Mouse (Mus musculus) gastrocnemius, postnatal 4 days (tissue): ENCODE data around the gene Ptprm. TPM values are rescaled to one million over a fixed set of nuclear protein-coding genes. Genes with fewer than 3 reads are reported as not detected.
A peak's percentile ranks its signal among the peaks of the same experiment; 100 is the strongest.

ENCODE experiments used
- DNase-seq, 2 experiments: peaks; one replicate each; pipeline ENCODE4 v3.0.0; 2021 to 2022; ENCODE audit warnings: low spot score in 2 of 2, mixed read lengths in 2 of 2
- total RNA-seq, 2 experiments: library from RNA; stranded (reverse); gene quantifications; 2 replicates each; pipeline ENCODE4 v1.2.3; 2021

Gene Ptprm
- total RNA-seq, 2 experiments from 2014 or later: 54.5 to 60.0 TPM

DNA sequence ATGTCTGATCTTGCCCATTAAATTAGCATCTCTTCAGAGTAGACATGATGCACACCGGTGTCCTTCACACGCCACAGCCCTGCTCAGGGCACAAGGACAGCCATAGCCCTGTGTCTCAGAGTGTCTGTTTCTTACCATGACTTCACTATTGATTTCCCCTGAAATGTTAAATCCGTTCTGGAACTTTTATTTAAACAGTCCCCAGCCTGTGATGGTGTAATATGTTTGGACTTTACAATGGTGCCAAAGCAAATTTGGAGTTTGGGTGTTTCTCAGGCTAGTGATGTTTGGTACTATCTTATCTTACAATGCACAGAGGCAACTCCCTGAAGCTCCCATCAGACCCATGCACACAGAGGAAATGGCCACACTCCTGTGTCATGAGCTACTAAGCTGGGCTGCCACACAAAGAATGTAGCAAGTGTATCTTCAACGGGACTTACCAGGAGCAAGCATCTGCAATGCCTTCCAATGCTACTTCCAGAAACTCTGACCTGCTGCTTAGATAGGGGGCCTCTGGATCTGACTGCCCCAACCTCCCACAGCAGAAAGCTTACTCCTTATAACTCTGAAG is 212.0 kb downstream of the Ptprm start:
- no peak for DNase-seq

DNA sequence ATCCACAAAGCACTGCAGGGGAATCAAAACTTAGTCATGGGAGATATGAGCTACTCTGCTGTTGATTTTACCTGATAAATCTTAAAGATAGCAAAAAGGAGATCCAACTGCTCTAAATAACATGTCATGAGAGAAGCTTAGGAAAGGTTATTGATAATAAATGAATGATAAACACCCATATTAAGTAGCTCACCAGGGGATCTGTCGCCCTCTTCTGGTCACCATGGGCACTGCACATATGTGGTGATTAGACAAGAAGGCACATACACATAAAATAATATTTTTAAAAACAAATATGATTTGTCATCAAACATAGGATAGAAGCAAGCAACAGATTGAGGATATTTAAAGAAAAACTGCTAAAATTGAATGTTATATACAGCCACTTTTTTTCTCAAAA is 213.8 kb downstream of the Ptprm start:
- DNase-seq: no peak

DNA sequence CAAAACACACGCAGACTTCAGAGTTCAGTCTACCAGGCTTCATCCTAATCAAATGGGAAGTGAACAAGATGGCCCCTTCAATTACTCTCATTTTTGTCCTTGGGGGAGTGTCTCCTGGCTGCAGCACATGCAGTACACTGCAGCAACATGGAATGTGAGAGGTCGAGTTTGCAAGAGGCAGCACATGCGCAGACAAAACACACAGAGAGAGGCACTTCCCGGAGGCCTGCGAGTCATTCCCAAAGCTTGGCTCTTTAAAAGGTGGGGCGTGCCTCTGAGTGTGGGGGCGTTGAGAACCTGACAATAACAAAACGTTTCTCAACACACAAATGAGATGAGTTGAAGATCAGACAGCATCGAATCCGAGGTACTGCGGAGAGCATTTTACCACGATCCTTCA is 215.3 kb downstream of the Ptprm start:
- no peak for DNase-seq

DNA sequence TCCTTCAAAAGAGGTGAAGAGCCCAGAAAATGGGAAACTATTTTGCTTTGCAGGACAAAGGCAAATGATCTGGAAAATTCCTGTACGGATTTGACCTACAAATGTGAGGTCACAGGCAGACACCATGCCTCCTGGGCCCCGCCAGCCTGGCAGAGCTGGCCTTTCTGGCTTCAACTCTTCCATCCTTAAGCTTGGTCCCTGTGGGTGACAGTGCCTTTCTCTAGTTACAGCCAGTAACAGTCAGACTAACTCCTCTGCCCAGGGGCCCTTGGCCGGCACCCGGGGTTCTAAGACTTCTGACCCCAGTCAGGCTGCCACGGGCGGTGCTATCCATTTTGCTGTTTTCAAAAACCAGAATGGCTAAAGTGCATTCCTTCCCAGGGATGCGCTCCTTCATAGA is 217.4 kb downstream of the Ptprm start:
- DNase-seq: no peak

DNA sequence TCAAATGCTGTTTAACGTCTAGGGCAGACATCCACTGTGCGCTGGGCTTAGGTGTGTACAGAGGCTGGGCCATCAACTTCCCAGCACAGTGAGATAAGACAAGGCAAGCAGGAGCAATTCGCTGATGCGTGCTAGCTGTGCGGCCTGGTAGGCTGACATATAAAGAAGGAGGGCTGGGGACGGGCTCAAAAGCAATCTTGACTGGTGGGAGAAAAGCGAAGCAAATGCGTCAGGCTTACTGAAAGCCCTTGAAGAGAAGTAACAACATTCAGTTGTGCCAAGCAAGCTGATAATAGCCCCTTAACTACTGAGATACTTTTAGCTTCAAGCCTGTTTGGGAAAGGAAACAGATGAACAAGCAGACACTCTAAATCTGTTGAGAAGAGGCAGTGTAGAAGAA is 217.8 kb downstream of the Ptprm start:
- no peak for DNase-seq

DNA sequence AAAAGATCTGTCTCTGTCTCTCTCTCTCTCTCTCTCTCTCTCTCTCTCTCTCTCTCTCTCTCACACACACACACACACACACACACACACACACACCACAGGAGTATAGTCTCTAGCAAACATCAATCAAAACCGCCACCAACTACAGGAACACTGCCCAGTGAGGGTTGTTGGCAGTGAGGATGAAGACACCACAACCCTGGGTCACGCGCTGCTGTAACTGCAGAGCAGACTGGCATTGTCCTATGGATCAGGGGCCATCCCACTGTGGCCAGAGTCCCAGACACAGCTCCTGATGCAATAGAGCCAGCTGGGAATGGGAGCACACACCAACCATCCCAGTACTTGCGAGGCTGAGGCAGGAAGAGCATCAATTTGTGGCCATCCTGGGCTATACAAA is 220.0 kb downstream of the Ptprm start:
- DNase-seq: no peak

DNA sequence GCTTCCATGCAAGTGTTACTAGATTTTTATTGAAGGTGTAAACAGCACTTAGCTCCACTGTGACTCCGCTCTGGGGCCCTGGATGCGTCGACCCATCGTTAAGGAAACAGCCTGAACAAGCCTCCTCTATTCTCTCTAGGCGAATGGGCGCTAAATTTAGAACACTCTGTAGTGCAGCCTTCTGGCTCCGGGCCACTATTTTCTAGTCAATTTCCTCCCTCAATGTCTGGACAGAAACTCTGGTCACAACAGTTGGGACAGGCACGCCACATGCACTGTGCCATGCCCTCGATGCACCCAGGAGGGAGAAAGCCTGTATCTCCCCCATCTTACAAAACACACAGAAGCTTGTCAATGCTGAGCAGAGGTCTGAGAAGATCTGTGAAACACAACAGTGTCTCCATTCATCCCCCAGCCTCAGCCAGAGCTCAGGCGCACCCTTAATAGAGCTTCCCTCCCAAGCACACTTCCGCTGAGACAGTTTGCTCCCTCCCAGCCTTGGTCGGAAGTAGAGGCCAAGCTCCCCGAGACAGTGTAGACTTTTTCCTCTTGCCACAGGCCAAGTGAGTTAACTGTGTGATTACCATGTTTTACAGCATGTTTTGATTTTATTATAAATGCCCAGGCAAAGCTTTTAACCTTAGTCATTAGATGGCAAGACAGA is 220.7 kb downstream of the Ptprm start:
- peak; percentile 27 to 57 for DNase-seq

DNA sequence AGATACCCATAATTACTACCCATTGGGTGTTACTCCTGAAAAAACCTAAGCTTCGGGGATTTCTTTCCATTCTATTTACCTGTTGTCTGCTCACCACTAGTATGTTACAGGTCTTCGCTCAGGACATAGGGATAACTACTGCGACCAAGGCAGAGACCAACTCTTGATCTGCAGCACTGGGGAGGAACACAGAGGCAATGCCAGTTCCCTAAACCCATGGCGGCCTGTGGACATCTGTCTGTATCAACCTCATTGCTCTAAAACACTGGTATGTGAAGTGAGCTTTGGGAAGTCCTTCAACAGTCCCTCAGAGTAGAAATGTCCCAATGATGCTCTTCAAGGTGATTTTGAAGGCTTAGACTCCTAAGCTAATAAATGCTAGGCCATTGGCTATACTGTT is 221.2 kb downstream of the Ptprm start:
- DNase-seq: no peak

DNA sequence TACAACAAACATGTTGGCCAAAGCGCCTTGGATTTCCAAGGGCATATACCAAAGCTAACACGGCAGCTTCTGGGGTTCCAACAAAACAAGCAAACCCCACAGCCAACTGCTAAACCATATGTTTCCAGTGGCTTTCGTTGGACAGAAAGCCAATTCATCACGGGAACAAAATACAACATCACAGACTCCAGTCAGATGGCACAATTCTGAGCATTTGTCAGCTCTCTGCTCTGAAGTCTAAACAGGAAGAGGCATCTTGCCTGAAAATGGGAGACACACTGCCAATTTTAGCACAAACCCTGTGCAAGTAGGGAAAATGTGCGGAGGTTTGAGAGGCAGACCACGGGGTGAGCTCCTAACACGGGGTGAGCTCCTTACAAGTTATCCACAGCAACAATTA is 226.7 kb downstream of the Ptprm start:
- DNase-seq: no peak

DNA sequence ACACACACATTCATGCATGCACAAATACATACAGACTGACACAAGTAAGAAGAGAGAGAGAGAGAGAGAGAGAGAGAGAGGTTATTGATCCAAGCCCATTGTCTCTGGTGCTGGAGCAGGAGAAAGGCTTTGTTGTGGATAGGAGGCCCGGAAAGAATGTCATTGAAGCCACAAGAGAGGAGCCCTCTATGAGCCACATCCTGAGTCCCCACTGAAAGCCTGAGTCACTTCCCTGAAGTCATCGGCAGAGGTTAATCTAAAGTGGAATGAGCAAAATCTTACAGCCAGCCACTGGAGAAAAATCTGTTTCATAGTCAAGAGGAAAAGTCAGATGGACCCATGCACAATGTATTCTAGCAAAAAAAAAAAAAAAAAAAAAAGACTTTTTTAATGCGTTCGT is 228.7 kb downstream of the Ptprm start:
- DNase-seq: no peak

DNA sequence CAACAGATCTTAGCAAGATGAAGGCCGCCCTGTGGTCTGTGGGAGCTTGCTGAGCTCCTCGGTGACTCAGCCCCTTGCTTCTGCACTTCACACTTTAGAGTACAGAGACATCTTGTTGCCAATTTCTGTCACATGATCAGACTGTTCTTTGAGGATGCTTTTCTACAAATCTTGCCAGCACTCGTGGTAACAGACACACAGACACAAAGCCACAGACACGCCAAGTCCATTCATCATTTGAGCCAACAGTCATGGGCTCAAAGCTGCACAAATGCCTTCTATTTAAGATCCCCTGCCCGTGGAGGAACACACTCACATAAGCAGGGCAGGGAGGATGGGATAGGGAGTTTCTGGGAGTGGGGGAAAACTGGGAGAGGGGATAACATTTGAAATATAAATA is 230.0 kb downstream of the Ptprm start:
- DNase-seq: no peak

DNA sequence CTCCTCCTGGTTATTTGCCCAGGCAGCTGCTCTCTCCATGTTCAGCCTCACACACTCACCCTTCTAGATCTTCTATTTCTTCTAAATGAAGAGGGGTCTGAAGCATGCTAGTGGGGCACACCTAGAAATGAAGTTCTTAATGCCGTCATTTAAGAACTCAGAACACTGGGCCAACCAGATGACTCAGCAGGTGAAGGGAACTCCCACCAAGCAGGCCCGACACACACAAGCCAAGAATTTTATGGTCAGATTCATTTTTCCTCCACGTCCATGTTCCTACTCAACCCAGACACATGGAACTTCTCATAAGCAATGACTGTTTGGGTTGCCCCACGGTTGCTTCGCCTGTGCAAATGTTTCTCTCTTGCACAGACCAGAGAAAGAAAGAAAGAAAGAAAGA is 230.5 kb downstream of the Ptprm start:
- DNase-seq: no peak

DNA sequence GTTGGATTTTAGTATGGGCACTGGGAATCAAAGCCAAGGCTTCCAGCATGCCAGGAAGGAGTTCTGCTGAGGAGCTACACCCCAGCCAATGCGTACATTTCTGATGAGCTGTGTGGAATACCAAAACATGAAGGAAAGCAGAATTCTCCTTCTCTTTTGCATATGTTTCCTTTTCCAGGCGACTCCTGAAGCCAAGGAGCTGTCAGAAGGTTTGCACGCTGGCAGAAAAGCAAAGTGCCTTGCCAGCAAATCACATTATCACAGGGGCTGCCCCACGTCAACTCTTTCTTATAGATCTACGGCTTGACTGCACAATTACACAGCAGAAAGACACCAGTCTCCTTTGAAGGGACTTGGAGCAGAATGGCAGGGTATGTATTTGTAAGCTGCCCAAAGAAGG is 233.4 kb downstream of the Ptprm start:
- no peak for DNase-seq

DNA sequence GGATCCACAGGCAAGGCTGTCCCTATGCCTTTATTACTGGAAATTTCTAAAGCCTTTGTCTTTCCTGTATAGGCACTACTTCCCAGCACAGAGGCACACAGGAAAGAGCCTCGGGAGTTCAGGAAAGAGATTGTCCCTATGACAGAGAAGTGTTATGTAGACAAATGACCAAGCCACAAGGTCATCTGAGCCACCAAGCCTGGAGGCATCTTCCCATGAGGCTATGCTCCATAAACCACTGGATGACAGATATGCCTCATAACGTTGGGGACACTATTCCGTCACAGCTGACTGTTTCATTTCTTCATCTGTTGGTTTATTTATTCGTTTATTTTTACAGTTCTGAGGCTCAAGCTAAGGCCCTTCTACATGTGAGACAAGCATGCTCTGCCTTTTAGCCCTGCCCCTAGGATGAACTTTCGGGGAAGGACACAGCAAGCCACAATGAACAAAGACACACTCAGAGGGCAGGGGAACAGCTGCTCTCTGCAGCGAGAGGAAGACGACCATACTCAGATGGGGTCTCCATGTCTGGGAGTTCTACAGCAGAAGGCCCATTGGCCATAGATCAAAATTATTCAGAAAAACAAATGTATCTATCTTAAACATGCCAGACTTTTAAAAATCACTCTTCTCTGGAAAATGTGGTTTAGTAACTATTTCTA is 235.4 kb downstream of the Ptprm start:
- no peak for DNase-seq

DNA sequence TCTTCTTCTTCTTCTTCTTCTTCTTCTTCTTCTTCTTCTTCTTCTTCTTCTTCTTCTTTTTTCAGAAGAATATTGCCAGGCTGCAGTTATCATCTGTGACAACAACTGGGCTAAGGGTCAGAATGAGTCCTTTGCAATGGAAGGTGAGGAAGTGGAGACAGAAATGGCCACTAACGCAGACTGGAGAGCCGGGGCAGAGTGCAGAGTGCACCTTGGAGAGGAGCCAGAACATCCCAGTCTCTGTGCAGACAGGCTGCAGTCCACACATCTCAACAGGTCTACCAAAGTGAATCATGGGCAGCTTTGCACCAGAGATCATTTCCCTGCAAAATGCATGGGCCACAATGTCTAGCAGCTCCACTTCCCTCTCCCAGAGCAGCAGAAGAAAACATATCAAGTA is 239.4 kb downstream of the Ptprm start:
- DNase-seq: no peak

DNA sequence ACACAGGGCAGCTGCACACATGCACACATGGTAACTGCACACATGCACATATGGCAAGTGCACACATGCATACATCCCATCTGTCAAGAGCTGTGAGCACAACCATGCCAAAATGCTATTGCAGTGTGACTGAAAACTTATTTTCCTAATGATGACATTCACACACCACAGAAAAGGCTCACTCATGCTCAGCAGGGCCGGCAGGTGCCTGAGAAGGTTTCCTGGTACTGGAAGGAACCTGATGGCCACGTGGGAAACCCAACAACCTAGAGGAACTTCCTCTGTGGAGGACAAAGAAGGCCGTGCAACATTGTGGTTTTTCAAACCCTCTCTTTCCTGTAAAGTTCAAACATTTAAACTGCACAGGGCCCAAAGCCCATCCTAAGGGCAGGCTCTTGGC is 241.6 kb downstream of the Ptprm start:
- DNase-seq: no peak

DNA sequence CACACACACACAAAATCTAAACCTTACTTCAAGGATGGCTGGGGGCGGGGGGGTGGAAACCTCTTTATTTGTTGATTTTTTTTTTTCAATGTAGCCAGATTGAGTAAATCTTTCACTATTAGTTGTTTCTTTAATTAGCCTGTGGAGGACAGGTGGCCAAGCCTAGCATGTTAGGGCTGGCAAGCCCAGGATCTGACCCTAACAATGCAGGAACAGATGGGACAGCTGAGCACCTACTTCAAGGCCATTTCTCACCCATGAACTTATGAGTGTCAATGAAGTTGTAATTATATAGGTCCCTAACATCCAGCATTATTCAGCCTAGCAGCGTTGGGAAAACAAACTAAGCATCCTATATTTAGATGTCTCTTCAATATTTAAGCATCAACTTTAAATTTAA is 248.1 kb downstream of the Ptprm start:
- DNase-seq: no peak

DNA sequence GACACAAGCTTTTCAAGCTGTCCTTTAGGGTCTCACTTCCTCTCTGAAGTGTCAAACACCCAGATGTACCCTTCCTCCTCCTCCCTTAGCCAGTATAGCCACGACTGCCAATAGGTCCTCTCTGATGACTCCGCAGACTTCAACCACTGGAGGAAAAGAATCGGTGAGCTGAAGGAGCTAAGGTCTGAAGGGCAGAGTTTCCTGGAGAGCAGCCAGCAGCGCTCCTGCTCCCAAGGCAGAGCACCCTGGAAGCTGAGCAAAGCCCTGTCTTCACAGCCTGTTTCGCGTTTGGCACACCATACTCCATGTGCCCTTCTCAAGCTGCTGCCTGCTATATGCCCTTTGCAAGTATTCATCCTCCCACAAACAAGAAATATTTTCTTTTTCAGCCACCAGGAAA is 252.2 kb downstream of the Ptprm start:
- no peak for DNase-seq

DNA sequence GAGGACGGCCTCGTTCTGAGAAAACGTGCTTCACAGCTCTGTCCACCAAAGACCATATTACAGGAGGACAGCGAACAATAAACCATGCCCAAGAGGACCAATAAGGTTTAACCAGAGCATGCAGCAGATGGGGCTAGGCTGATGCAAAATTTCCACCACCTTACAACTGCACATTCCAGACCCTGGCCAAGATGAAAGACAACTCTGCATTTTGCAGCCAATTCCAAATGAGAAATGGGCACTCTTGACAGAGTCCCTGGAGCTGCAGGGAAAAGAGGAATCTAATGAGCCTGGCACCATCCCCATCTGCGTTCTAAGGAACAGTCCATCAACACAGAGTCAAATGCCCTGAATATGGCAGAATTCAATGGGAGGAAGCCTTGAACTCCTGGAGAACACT is 263.3 kb downstream of the Ptprm start:
- no peak for DNase-seq

DNA sequence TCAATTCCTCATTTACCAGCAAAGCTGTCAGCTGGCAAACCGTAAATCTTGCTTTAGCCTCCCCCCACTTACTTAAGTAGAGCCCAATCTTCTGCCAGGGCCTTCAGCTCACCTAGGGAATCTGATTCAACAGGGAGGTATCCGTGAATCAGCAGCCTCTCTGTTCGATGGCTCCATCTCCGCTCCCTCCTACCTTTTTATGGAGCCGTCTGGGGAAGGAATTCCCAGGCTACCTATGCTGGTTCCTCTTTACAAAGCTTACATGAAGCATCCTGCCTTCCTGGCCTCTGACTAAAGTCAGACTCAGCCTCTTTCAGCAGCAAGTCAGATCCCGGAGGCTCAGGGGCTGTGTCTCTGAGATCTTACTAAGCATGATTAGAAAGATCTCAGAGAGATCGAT is 264.1 kb downstream of the Ptprm start:
- no peak for DNase-seq

DNA sequence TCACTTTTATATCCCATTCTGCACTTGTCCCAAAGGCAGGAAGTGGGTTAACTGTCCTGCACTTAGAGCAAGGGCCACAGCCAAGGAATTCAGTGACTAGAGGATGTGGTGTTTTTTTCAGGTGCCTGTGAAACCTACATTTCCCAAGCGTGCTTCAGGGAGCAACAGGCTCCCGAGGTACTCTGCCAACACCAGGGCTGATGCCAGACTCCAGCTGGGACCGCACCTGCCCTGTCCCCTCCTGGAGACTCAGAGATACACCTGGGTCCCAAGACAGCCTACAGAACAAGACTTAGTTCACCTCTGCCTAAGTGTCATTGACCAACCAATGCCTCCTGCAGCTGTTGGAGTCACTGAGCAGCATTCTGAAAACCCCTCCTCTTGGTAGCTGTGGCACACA is 264.6 kb downstream of the Ptprm start:
- no peak for DNase-seq

DNA sequence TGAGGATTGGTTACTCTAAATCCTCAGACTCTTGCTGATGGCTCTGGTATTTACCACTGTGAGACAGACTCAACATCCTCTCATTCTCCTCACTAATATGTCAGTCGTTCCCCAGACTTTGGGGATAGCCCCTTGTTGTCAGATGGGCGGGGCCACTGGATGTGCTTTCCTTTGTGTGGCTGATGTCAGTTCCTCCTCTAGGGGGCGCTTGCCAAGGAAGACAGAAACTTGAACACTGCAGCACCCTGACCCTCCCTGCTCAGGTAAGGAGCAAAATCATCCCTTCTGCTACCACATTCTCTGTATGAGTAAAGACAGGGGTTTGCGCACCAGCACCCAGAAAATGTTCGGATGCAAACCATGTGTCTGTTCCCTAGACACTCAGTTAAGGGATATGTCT is 266.7 kb downstream of the Ptprm start:
- DNase-seq: no peak

DNA sequence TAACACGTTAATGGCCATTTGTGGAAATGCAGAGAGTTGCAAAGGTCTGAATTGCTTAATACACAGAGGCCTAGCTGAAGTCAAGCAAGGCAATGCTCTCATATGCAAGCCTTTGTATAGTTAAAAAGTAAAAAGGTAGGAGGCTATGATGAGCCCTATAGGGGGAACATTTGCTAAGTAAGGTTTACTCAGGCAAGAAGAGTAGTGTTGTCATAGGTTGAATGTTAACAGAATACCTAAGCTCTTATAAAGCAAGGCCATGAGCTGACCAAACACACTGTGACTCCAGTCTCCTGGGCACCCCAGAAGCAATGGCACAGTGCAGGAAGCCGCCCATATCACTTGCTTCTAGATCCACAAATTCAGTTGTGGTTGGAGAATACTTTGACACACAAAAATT is 267.4 kb downstream of the Ptprm start:
- no peak for DNase-seq
